Mouse (Mus musculus) CD4-positive helper T cell, adult 2 months (primary cell): ENCODE results near the gene Mup3.
"Not testable (repeated sequence)": the region's sequence is repeated elsewhere in the genome, so short reads cannot be mapped to it uniquely, and the experiment has no call there.

ENCODE experiments used
- DNase-seq: peaks from one replicate; pipeline ENCODE4 v3.0.0-alpha.2; 2012; ENCODE audit warnings: low read depth, missing footprints, low spot score

Mup3 gene

GRCm38 (mm10) chr4:62087241-62087640 is at the start of gene Mup3:
Gene Mup3, minus strand, starts transcription at chr4:62087342.
- no peak for DNase-seq

DNA sequence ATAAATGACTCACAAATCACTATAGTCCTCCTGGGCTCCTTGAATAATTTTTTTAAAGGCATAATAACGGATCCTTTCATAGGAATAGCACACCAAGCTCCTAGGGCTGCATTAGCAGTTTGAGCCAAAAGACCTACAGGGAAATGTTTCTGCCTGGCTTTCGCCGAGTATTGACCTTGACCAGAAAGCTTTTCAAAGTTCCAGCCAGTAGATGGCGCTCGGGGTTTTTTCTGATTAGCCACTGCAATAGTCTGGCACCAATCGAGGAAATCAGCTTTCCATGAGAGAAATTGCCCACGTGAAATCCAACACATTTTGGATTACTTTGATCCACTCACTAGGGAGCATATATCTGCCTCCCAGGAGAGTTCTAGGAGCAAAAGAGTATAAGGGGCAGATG is 46.6 kb upstream of the Mup3 start:
- DNase-seq: no peak

DNA sequence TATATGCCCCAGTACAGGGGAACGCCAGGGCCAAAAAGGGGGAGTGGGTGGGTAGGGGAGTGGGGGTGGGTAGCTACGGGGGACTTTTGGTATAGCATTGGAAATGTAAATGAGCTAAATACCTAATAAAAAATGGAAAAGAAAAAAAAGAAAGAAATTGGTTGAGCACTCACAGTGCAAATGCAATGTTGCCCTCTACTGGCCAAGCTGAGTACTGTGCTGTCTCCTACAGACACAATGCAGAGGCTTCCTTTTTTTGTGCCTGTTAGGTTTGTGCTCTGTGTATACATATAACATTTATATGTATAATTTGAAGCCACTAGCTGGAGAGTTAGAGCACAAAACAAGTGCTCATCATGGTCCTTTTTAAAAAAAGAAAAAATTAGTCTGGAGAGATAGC is 16.2 kb upstream of the Mup3 start:
- not testable (repeated sequence) for DNase-seq

DNA sequence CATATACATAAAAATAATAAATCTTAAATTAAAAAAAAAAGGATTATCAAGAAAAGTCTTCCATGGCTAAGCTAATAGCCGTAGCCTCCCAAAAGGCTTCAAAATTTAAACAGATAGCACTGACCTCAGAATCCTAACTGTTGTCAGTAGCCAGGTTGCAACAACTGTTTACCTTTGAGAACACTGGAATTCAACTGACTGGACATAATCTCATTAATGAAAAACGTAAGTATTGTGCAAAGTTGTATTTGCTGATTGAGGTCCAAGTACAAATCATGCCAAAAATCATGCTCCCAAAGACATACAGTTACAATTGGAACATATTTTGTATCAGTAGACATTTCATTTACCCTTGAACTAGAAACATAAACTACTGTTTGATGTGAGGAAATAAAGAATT is 811 bp upstream of the Mup3 start:
- DNase-seq: no peak

- DNase-seq: no peak
These were observed 4.4 kb downstream of the Mup3 start for GRCm38 (mm10) chr4:62082755-62083154.

GRCm38 (mm10) chr4:62075126-62075525 is 12.0 kb downstream of the Mup3 start:
- no peak for DNase-seq

- not testable (repeated sequence) for DNase-seq
These were observed 32.4 kb downstream of the Mup3 start for GRCm38 (mm10) chr4:62054780-62055179.

DNA sequence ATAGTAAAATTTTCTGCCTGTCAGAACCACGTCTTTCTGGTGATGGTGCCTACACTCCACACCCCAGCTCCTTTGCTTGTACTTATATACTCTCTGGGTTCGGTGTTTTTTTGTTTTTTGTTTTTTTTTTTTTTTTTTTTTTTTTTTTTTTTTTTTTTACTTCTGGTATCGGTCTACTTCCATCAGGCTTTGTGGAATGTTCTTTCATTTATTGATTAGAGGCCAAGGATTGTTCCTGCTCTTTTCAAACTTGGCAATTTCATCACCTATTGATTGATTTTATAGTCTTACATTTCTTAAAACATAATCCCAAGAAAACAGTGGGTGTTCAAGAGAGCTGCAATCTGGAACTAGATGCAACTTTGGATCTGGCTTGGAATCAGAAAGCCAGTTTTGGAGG is 33.1 kb downstream of the Mup3 start, which contains the start of gene Mup20:
Gene Mup20, minus strand, starts transcription at position 101 of the 400 bp plus-strand sequence.
- DNase-seq: not testable (repeated sequence)
